Mouse (Mus musculus): ENCODE data around the gene Styxl1.

Gene Styxl1

DNA sequence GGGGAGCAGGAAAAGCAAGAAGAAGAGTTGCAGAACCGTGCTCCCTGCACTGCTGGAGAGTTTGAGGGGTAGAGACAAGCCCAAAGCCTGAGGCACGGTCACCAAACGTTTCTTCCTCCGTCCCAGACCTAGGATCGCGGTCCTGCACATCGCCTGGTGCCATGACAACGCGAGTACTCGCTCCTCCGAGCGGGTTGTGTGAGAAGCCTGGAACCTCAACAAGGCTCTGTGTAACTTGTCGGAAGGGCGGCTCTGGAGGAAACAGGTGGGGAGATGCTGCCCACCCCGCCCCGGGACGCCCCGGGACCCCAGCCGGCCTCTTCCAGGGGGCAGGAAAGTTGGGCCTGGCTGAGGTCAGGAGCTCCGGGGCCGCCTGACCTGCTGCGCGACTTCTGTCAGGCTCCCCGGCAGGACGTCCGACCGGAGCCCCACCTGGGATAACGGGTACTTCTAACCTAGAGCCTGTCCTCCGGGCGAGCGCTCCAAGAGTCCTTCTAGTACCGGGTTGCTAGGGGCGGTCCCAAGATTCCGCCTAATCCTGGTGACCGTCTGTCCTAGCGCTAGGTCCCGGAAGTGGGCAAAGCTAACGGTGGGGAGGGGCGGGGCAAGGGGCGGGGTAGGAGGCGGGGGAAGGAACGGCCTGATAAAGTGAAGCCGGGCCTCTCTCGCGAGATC is at the start of gene Styxl1:
Gene Styxl1 (minus strand): TSS at position 590 of the 675 bp plus-strand sequence.
- no peak for DNase-seq (ENCODE audit: low read depth, low spot score)

DNA sequence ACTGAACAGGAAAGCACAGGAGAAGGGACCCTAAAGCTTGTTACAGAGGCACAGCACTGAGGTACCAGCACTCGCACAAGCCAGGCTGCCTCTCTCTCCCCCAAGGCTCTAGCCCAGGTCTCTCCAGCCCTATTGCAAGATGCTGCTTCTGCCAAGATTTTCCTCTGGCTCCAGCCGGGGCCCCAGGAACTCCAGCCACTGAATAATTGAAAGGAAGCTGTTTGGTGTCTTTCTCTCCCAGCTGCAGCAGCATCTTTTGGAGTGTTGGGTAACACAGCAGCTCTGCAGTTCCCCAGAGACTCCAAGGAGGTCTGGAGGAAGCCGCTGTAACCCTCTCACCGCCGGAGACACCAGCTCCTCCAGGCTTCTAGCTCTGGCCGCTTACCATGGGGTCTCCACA is 48.0 kb upstream of the Styxl1 start:
- no peak for DNase-seq (ENCODE audit: low read depth, low spot score)

DNA sequence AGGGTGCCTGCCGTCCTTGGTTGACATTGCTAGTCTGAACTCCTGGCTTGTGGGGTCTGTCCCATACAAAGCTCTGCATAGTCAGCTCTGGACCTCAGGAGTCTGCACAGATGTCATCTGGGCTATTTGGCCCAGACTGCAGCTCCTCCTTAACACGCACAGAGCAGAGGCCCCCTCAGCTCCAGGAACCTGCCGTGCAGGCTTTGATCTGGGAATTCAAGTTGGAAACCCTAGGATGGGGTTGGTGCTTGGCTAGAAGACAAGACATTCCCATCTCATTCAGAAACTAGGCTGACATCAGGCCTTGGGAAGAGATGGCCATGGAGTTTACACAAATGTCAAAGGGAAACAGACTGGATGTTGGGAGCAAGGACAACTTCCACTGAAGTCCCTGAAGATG is 46.3 kb upstream of the Styxl1 start:
- DNase-seq (ENCODE audit: low read depth, low spot score): no peak

DNA sequence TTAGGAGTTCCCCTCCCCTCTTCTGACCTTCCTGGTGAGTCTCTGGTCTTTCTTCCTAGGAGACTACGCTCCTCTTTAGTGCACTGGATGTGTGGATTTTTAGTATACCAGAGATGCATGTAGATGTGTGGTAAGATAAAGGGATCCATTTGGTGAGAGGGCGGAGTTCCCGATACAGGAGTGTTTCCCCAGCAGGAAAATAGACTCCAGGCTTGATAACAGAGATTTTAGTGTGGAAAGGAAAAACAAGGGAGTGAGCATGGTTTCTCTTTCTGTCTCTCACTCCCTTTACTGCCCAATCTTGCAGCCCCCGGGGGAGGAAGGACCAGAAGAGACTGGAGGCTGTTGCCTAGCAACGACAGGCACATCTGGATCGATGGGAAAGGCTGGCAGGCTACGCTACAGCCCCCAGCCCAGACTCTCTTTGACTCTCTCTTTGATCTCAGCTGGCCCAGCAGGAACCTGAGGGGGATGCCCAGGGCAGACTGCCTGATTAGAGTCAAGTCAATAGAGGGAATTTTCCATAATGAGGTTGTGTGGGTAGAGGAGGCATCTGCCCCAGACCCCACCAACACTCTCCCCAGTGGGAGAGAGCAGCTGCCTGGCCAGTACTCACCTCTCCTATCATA is 44.2 kb upstream of the Styxl1 start:
- DNase-seq (ENCODE audit: low read depth, low spot score): no peak

DNA sequence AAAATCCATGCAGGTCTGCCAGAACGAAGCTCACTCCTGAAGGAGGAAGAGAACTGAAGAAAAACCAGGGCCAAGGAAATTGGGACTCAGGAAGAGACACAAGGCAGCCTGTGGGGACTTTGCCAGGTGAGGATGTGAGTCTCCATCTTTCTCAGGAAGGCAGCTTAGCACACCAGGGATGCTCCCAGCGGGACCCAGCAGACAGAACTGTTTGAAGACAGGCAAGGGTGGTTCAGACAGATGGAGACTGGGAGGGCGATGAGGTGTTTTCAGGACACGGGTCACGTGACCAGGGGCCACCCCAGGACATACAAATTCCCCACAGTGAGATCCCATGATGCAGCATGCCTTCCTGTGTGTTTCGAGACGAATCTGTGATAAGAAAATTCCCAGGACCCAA is 40.3 kb upstream of the Styxl1 start:
- DNase-seq (ENCODE audit: low read depth, low spot score): no peak

DNA sequence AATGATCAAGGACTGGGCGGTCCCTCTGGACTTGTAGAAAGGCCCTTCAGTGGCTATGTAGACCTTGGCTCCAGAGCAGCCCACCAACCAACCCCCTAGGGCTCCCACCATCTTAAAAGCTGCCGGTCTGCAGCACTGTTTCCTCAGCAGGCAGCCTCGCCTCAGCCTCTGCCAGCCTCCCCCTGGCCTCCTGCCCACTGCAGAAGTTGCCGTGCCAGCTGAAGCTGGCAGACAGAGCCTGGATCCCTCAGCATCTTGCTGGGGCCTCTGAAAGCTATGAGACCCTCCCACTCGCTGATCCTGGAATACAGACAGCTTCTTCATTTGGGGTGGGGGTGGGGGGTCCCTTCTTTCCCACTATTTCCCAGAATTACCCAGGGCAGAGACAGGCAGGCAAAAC is 34.8 kb upstream of the Styxl1 start:
- no peak for DNase-seq (ENCODE audit: low read depth, low spot score)

DNA sequence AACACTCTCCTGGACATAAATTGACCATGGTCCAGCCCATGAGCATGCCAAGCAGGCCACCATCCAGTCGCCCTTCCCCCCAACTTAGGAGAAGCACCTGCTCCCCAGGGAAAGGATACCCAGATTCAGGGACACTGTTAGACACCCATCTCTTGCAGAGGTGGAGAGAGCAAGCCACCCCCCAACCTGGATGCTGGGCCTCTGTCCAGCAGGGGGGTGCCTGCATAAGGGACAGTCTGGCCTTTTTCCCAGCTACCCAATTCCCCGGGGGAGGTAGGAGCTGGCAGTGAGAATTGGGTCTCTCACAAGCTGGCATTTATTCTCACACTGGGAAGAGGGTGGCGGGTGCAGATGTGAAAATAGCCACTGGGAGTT is 29.1 kb upstream of the Styxl1 start:
- no peak for DNase-seq (ENCODE audit: low read depth, low spot score)

DNA sequence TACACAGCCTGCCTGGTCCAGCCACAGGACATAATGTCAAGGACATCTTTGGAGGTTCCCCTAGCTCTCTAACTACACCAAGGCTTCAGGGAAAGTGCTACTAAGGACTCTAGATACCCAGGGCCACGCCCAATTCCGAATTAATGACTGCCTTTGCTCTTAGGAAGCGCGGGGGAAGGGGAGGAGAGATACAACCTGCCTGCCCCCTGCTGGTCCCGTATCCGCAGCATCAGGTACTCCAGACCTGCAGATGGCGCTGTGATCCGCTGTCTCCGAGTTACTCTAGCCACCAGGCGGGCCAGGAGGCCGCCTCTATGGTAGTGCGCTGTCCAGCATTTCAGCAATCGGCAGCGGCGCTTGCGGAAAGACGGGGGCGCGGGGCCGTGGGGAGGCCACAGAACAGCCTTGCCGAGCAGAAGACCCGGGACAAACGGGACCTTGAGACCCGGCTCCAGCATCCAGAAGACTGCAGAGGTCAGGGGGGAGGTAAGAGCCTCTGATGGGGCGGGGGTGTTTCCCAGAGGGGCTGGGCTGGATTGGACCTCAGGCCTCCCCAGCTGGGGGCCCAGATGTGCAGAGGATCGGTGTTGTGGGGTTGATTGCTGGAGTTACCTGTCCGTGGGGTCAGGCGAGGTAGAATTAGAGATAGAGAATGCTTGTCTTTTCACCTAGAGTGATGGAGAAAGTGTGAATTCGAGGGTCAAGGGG is 28.5 kb upstream of the Styxl1 start, which contains the start of gene Srrm3:
Gene Srrm3 (plus strand): TSS at position 336 of the 708 bp plus-strand sequence.
- DNase-seq (ENCODE audit: low read depth, low spot score): peak; percentile 83

DNA sequence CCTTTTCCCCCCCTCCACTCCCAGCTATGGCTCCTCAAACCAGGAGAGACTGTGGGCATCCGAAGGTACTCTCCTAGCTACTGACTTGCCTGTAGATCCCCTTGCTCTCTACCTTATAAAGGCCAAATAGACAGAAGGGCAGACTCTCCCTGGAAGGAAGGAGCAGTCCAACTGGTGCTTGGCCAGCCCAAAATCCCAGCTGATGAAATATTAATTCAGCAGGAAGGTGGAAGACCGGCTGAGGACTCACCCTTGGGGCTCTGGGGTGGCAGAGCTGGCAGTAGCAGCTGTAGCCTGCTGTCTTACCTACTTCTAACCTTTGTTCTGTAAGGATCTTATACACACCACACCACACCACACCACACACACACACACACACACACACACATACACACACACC is 26.6 kb upstream of the Styxl1 start:
- no peak for DNase-seq (ENCODE audit: low read depth, low spot score)

DNA sequence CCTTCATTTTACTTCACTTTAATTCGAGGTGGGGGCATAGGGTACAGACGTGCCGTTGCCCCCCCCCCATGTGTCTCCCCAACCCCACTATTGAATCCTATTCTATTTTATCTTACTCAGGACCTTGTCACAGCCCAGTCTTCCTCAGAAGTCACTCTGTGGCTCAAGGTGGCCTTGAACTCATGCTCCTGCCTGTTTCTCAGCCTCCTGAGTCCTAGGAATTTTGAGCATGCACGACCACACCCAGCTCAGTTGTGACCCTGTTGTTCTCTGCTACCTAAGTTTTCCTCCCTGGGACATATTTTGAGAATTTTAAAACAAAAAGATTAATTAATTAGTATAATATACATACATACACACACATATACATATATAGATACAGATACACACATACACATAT is 25.5 kb upstream of the Styxl1 start:
- DNase-seq (ENCODE audit: low read depth, low spot score): no peak

DNA sequence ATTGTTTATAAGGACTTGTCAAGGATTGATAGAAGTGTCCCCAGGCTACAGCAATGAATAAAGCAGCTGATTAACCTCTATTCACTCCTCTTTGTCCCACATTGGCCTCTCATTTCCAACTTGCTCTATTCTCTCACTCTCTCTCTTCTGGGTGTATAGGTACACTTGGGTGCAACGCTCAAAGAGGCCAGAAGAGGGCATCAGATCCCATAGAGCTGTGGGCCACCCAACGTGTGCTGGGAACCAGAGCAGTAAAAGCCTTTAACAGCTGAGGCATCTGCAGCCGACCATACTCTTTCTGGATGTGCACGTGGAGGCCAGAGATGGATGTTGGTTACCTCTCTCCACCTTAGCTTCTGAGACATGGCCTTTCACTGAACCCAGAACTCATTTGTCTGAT is 24.9 kb upstream of the Styxl1 start:
- peak; percentile 52 for DNase-seq (ENCODE audit: low read depth, low spot score)

DNA sequence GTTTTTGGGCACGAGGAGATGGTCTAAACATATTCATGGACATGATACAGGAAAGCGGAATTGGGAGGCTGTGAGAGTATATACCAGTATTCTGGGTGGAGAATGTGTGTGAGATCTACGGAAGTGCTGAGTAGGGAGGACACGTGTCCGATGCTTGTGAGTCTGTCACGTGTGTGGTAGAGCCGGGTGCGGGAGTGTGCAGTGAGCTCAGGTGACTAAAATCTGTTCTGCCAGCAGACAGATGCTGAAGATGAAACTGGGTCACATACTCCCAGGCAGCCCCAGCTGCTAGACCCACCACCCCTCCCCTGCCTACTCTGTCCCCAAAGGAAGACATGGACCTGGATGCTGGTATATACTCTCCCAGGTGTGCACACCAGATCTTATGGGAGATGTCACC is 24.5 kb upstream of the Styxl1 start:
- DNase-seq (ENCODE audit: low read depth, low spot score): no peak

DNA sequence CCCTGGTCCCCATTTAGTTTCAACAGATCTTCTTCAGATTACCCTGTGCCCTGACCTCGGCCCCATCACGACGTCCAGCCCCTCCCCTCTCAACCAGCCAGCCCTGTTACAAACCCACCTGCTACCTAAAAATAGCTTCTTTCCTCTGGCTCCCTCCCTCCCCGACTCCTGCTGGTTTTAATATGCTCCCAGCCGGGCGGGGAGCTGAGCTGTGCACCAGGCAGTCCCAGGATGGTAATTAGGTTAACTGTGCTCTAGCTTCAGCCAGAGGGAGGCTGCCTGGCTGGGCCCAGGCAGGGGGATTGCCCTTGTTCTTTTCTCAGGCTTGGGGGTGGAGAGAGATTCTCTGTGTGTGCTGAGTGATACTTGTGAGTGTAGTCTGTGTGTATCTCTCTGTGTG is 22.7 kb upstream of the Styxl1 start:
- no peak for DNase-seq (ENCODE audit: low read depth, low spot score)

DNA sequence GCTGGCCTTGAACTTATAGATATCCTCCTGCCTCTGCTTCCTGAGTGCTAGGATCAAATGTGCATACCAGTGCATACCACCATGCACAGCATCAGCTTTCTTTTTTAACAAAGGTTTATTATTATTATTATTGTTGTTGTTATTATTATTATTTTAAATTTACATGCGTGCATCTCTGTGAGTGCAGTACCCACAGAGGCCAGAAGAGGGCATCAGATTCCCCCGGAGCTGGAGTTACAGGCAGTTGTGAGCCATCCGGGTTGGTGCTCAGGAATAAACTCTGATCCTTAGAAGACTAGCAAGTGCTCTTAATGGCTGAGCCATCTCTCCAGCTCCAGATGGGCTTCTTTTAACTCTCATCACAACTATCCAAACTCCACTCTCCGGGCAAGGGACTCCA is 21.6 kb upstream of the Styxl1 start:
- no peak for DNase-seq (ENCODE audit: low read depth, low spot score)

DNA sequence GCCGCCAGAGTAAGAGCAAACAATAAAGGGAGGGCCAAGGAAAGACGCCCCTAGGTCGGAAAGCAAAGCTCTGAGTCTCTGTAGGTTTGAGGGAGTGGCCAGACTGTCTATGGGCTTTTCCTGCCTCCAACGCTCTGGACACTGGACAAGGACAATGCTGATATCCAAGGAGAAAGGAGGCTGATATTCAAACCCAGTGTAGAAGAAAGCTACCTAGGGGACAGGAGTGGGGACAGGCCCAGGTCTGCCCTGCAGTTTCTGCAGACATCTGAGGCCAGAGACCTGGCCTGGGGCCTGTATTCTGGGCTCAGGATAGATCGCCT is 16.6 kb upstream of the Styxl1 start:
- no peak for DNase-seq (ENCODE audit: low read depth, low spot score)

DNA sequence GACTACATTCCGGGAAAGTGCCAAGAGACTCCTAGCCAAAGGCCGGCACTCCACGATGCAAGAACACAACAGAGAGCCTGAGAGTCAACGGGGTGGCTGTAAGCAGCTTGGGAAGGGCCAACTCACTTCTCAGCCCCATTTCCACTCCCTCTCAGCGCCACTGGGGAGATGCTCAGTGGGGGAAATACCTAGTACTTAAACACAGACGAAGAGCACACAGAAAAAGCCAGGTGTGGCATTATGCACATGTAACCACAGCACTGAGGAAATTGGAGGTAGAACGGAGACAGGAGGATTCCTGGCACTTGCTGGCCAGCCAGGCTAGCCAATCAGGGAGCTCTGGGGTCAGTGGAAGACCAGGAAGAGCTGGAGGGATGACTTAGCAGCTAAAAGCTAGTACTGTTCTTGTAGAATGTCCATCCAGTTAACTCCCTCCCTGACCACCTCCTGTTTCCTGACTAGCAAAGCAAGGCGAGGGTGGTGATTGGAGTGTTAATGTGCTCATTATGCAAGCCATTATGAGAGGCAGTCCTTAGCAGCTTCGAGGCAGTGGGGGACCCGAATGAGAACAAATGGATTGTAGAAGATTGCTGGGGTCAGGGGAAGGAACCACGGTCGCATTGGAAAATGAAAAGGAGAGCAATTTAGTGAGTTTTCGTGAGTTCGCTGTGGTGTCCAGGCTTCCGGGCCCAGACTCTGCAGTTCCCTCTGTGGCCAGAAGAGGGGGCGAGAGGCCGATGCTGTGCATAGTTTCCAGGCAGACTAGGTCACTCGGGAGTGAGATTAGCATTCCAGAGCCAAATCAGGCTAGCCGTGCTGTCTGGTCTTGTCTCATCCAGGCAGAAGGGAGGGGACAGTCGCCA is 16.0 kb upstream of the Styxl1 start:
- DNase-seq (ENCODE audit: low read depth, low spot score): peak; percentile 77

DNA sequence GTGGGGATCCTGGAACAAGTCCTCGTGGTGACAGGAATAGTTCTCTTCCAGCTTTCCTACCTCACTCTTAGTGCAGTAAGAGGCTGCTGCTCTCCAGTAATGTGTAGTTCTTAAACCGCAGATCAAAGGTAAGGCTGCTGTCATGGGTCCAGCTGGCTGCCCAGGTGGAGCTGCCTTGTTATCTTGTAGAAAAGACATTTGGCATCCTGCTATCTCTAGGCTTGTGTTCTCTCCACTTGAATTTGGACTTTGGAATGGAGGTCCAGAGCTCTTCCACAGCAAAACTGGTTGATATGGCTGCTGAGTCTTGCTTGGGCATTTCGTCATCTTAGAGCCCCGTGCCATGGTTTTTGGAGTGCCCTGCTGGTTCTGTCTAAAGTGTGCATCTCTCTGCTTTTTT is 4.7 kb upstream of the Styxl1 start:
- no peak for DNase-seq (ENCODE audit: low read depth, low spot score)

DNA sequence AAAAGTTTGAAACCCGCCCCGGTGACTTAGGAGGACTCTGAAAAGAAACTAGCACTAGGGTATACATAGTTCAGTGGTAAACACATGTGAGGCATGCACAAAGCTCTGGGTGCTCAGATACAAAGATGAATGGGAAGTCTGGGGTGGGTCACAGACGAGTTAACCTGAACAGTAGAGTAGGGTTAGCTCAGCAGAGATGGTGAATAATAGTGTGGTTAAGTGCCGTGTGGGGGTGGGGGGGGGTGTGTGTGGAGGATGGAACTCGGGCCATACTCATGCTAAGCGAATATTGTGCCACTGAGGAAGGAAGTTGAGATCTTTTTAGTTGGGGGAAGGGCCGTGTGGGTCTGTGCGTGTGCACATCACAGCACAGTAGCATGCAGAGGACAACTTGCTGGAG is 2.1 kb upstream of the Styxl1 start:
- DNase-seq (ENCODE audit: low read depth, low spot score): no peak

DNA sequence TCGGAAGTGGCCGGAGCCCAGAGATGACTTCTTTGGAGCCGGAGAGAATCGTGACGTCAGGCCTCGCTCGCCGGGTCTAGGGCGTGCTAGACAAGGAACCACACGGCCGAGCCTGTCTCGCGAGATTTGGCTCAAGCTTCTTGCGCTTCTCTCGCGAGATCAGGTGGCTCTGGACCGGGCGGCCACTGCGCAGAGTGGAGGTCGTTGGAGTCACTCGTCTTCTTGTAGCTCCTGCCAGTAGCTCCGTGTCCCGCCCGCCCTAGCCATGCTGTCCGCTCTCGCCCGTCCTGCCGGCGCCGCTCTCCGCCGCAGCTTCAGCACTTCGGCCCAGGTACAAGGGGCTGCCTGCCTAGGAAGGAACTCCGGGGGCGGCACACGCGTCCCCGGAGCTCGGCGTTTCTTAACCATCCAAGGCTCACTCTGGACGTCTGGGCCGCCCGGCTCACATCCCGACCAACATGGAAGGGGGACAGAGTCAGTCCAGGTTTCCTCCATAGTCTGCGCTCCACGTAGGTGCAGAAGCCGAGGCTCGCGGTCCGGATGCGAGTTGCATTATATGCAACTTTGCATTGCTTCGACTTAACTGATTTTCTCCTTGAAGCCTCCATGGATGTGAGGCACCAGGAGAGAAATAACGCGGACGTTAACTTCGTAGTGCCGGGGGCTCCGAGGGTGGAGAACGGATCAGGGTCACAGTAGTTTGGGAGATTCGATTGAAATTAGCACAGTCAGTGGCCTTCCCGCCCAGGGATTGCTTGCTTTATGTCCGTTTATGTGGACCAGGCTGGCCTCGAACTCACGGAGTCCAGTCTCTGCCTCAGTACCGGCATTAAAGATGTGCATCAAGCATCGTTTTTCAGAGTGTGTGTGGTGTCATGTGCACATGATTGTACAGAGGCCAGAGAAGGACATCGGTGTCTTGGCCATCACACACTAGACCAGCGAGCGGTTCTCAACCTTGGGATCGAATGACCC is 573 bp upstream of the Styxl1 start, which contains the start of gene Mdh2:
Gene Mdh2 (plus strand): TSS at position 10 of the 975 bp plus-strand sequence.
- peak; percentile 99 for DNase-seq (ENCODE audit: low read depth, low spot score)

DNA sequence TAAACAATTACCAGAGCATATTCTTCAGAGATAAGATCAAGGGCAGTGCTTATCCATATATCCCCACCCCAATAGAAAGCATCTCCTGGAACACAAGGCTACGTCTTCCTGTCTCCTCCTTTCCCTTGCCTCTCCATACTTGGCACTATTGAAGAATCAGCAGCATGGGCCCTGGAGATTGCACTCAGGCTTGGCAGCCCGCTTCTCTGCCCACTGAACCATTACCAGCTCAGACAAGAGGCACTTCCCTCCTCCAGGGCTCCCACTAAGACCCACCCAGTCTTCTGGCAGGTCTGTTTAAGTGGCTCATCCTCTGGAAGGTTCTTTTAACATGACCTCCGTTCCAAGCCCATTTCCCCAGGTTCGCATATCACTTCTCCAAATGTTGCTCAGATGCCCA is 1.6 kb downstream of the Styxl1 start:
- no peak for DNase-seq (ENCODE audit: low read depth, low spot score)

DNA sequence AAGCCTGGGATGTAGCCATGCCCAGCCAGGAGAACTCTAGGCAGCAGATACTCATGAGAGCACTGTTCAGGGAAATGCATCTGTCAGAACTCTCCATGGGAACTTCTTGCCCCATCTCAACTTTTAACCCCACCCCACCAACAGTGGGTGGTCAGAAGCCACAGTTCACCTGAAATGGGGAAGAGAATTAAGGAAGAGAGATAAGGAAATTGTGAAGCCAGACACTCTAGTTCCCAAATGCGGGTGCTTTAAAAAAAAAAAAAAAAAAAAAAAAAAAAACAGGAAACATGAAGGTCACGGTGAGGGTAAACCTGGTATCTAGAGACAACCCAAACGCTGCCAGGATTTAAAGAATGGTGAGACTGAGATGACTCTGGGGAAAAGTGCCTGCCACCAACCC is 5.7 kb downstream of the Styxl1 start:
- no peak for DNase-seq (ENCODE audit: low read depth, low spot score)

All from WW6 (cell line).